Mouse (Mus musculus) limb, embryonic 14.5 days (tissue): ENCODE measurements around the gene Nfxl1. TPM values are rescaled to one million over a fixed set of nuclear protein-coding genes. Genes with fewer than 3 reads are reported as not detected.

Experiments
- ATAC-seq: fragments of 200-750 bp; cut with Nextera tagmentation; 2 replicates; pipeline ENCODE4 v1.8.0; 2017; ENCODE audit warnings: low read depth, moderate number of reproducible peaks, moderate TSS enrichment; ENCODE audit not compliant: low FRiP score
- DNase-seq: peaks from one replicate; pipeline ENCODE4 v3.0.0-alpha.2; 2015; ENCODE audit warnings: low spot score
- H3K27ac ChIP-seq: fragments of 300-500 bp; sonication (generic); replicated peaks from 2 replicates; pipeline ENCODE4 v1.5.1; 2014; ENCODE audit warnings: low read depth, mild to moderate bottlenecking, low read length, moderate library complexity, mixed read lengths
- H3K27me3 ChIP-seq: fragments of 300-500 bp; sonication (generic); 2 replicates; pipeline ENCODE4 v1.6.1; 2014; ENCODE audit warnings: low read length, mixed read lengths; ENCODE audit not compliant: control insufficient read depth, insufficient read depth
- H3K36me3 ChIP-seq: fragments of 300-500 bp; sonication (generic); 2 replicates; pipeline ENCODE4 v1.6.1; 2014; ENCODE audit warnings: mild to moderate bottlenecking, low read length, moderate library complexity, mixed read lengths; ENCODE audit not compliant: control insufficient read depth, insufficient read depth
- H3K4me1 ChIP-seq: fragments of 300-500 bp; sonication (generic); 2 replicates; pipeline ENCODE4 v1.6.1; 2014; ENCODE audit warnings: antibody characterized with exemption, low read length, mixed read lengths; ENCODE audit not compliant: control insufficient read depth, insufficient read depth
- H3K4me2 ChIP-seq: fragments of 300-500 bp; sonication (generic); replicated peaks from 2 replicates; pipeline ENCODE4 v1.6.1; 2014; ENCODE audit warnings: low read depth, mild to moderate bottlenecking, low read length, moderate library complexity; ENCODE audit not compliant: severe bottlenecking
- H3K4me3 ChIP-seq: fragments of 300-500 bp; sonication (generic); replicated peaks from 2 replicates; pipeline ENCODE4 v1.5.1; 2014; ENCODE audit warnings: low read length
- H3K9ac ChIP-seq: fragments of 300-500 bp; sonication (generic); 2 replicates; pipeline ENCODE4 v1.6.1; 2014; ENCODE audit warnings: mild to moderate bottlenecking, low read depth, low read length, moderate library complexity; ENCODE audit not compliant: severe bottlenecking
- H3K9me3 ChIP-seq: fragments of 300-500 bp; sonication (generic); 2 replicates; pipeline ENCODE4 v1.6.1; 2016; ENCODE audit warnings: low read length; ENCODE audit not compliant: control insufficient read depth
- POLR2A ChIP-seq: fragments of 200-500 bp; IDR thresholded peaks from 2 replicates; pipeline ENCODE4 v1.8.0; 2012; ENCODE audit warnings: inconsistent platforms, mild to moderate bottlenecking, moderate library complexity, borderline replicate concordance; ENCODE audit not compliant: insufficient read depth, insufficient read length; ENCODE audit errors: extremely low read depth
- WGBS: fragments of 180-500 bp; shearing (Covaris S2); extraction: QIAGEN DNeasy Blood & Tissue Kit; methylation state at CpG from one replicate; pipeline ENCODE4 v1.1.7; 2014; 5-methylcytosine and 5-hydroxymethylcytosine counted together
- polyA plus RNA-seq, 2 experiments: library from polyadenylated mRNA; depleted of rRNA in 1 of 2; stranded (reverse) in 1 of 2; unstranded in 1 of 2; fragments of >200 nt; fragmentation: Nextera tagmentation in 1 of 2; extraction: Ambion mirVana in 1 of 2; gene quantifications; 2 replicates each; pipeline versions ENCODE4 v1.2.1 to v1.2.3; 2012 to 2014

The Nfxl1 gene
- polyA plus RNA-seq, 2 experiments: 25.2 to 31.0 TPM

DNA sequence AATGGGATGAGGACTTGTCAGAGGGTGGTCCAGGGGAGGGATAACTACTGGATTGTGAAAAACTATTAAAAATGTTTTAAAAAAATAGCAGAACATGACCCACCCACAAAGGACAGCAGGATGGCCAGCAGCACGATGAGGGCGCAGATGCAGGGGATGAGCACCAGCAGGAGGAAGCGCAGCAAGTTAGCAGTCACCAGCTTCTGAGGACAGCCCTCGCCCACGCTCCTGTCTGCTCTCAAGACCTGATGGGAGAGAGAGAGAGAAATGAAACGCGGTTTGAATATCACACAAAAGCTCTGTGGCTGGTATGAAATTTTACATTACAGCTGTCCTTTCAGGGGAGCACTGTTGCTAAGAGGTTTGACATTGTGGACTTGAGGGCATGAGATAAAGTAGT is 87.7 kb downstream of the Nfxl1 start:
- Histone ChIP-seq H3K4me1 (no peaks in the 10 kb centered on the region), H3K27ac (no peak overlapping the region), H3K4me2 (no peak overlapping the region), H3K9ac (no peak overlapping the region), H3K4me3 (no peak overlapping the region), H3K36me3 (no peaks in the 10 kb centered on the region), H3K27me3 (no peaks in the 10 kb centered on the region), H3K9me3 (no peaks in the 10 kb centered on the region)
- TF ChIP-seq POLR2A: no peak
- ATAC-seq (no peak), DNase-seq (no peak)
- WGBS: 79% methylated on average over 7 of the region's 7 CpGs

DNA sequence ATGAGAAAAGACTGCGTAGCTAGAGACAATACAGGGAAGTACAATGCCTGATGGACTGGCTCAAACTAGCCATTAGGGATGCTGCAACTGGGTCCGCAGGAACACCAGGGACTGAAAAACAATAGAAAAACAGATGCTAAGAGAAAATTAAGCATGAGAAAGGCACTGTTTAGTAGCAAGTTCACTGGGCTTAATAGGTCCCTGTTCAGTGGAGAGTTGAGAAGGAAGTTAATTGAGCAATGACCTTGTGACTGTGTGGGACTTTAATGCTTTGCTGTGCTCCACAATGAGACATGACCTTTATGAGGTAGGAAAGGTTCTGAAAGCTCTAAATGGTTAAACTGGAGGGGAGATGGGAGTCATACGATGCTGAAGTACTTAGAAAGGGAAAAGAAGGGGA is 94.6 kb downstream of the Nfxl1 start:
- H3K4me1 ChIP-seq: no peaks in the 10 kb centered on the region
- no peak overlapping the region for H3K27ac ChIP-seq
- no peaks in the 10 kb centered on the region for H3K9me3 ChIP-seq
- 62% methylated on average over 3 of the region's 3 CpGs for whole genome bisulfite sequencing
- TF ChIP-seq POLR2A: no peak
- no peak overlapping the region for H3K4me3 ChIP-seq
- no peaks in the 10 kb centered on the region for H3K36me3 ChIP-seq
- H3K9ac ChIP-seq: no peak overlapping the region
- DNase-seq: no peak
- ATAC-seq: no peak
- no peak overlapping the region for H3K4me2 ChIP-seq
- no peaks in the 10 kb centered on the region for H3K27me3 ChIP-seq

Other genes starting within 250 kb of the Nfxl1 start
- 4.2 TPM in 2 replicates for gene Corin, start 55.2 kb downstream of the Nfxl1 start, polyA plus RNA-seq (2012; rRNA removed)
- 5.2 and 5.3 TPM in 2 replicates for gene Corin, start 55.2 kb downstream of the Nfxl1 start, polyA plus RNA-seq (2014; fragmentation: Nextera tagmentation; extraction: Ambion mirVana)
- gene Zar1, start 21.6 kb upstream of the Nfxl1 start, polyA plus RNA-seq (2012; rRNA removed): 0.54 and 0.61 TPM in 2 replicates
- gene Zar1, start 21.6 kb upstream of the Nfxl1 start, polyA plus RNA-seq (2014; fragmentation: Nextera tagmentation; extraction: Ambion mirVana): 0.72 and 0.84 TPM in 2 replicates
- 0.38 and 0.48 TPM in 2 replicates for gene Gm5868, start 27.9 kb upstream of the Nfxl1 start, polyA plus RNA-seq (2012; rRNA removed)
- 0.40 and 0.57 TPM in 2 replicates for gene Gm5868, start 27.9 kb upstream of the Nfxl1 start, polyA plus RNA-seq (2014; fragmentation: Nextera tagmentation; extraction: Ambion mirVana)
- 0.03 TPM in 1 of 2 replicates, not detected in the other for gene Cnga1, start 84.6 kb upstream of the Nfxl1 start, polyA plus RNA-seq (2012; rRNA removed)
- not detected in 2 replicates for gene Cnga1, start 84.6 kb upstream of the Nfxl1 start, polyA plus RNA-seq (2014; fragmentation: Nextera tagmentation; extraction: Ambion mirVana)
- gene Nipal1, start 88.1 kb upstream of the Nfxl1 start, polyA plus RNA-seq (2012; rRNA removed): 2.3 and 2.4 TPM in 2 replicates
- 12.6 and 16.5 TPM in 2 replicates for gene Nipal1, start 88.1 kb upstream of the Nfxl1 start, polyA plus RNA-seq (2014; fragmentation: Nextera tagmentation; extraction: Ambion mirVana)
- gene Txk, start 193.1 kb upstream of the Nfxl1 start, polyA plus RNA-seq (2012; rRNA removed): 0.13 and 0.17 TPM in 2 replicates
- gene Txk, start 193.1 kb upstream of the Nfxl1 start, polyA plus RNA-seq (2014; fragmentation: Nextera tagmentation; extraction: Ambion mirVana): 0.15 and 0.17 TPM in 2 replicates